Mouse (Mus musculus): ENCODE measurements around the gene 2900026A02Rik. TPM values are rescaled to one million over a fixed set of nuclear protein-coding genes. Genes with fewer than 3 reads are reported as not detected.

2900026A02Rik gene
- polyA plus RNA-seq, 1 experiment from 2014 or later: 6.9 TPM

DNA sequence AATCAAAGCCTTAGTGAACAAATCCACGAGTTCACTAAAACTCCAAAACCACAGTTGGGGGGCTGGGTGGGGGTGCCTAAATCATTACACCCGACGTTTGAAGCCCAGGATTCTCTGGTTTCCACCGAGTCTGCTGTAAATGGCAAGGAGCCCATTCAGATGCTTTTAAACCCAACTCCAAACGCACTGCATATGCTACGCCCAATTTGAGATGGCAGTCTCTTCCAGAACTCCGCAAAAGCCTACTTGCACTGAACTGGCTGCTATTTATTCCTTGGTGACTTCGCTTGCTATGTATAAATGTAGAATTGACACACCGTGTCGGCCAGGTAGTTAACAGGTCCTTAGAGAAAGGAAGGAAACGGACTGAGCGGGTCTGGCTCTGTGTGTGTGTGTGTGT lies 25.6 kb downstream of the 2900026A02Rik start:
- 0 out of 2 replicates have a peak, but pooled peaks cover 8% of the 10 kb centered on the region for H3K4me1 ChIP-seq (replicated peaks; ENCODE audit: control insufficient read depth, insufficient read depth, low read length)
- 84% methylated on average over 12 of the region's 12 CpGs for WGBS
- ATAC-seq (replicated peaks; ENCODE audit: low FRiP score, low TSS enrichment, low read depth) (no peak), DNase-seq (ENCODE audit: low spot score) (no peak)
- H3K4me3 ChIP-seq (ENCODE audit: low read depth, low read length): no peak overlapping the region
- H3K27ac ChIP-seq (ENCODE audit: low read depth): no peak overlapping the region
- no peak overlapping the region for H3K4me2 ChIP-seq (ENCODE audit: low read length)
- no peak overlapping the region for H3K9ac ChIP-seq (ENCODE audit: low read length)
- H3K27me3 ChIP-seq (replicated peaks; ENCODE audit: control insufficient read depth, insufficient read depth, low read length): no peaks in the 10 kb centered on the region
- no peaks in the 10 kb centered on the region; the same call in 1 of the 2 replicates for H3K36me3 ChIP-seq (ENCODE audit: control insufficient read depth, insufficient read depth, low read length)
- no peaks in the 10 kb centered on the region for H3K9me3 ChIP-seq (ENCODE audit: control insufficient read depth, low read length)

DNA sequence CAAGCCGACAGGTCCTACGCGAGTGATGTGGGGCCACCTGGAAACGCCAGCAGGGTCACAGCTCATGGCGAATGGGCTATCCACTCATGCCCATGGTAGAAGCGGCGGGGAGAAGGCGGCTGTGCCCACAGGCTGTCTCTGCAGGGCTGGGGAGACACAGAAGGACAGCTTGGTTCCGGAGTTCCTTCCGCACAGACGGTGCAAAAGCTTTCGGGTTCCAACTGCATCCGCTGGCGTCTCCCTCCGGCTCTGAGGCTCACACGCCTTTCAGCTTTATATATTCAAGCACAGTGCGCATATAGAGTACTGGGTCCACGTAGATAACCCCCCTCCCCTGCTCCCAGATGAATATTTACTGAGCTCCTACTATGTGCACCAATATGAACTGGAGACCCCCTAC lies 27.3 kb downstream of the 2900026A02Rik start:
- Histone ChIP-seq H3K36me3 (ENCODE audit: control insufficient read depth, insufficient read depth, low read length) (peaks cover 3% of the 10 kb centered on the region; the same call in 1 of the 2 replicates), H3K4me1 (replicated peaks; ENCODE audit: control insufficient read depth, insufficient read depth, low read length) (0 out of 2 replicates have a peak, but pooled peaks cover 5% of the 10 kb centered on the region), H3K27me3 (replicated peaks; ENCODE audit: control insufficient read depth, insufficient read depth, low read length) (no peaks in the 10 kb centered on the region), H3K4me2 (ENCODE audit: low read length) (no peak overlapping the region), H3K27ac (ENCODE audit: low read depth) (no peak overlapping the region), H3K9ac (ENCODE audit: low read length) (no peak overlapping the region), H3K4me3 (ENCODE audit: low read depth, low read length) (no peak overlapping the region), H3K9me3 (ENCODE audit: control insufficient read depth, low read length) (no peaks in the 10 kb centered on the region)
- no peak for DNase-seq (ENCODE audit: low spot score)
- WGBS: 91% methylated on average over 18 of the region's 18 CpGs
- no peak for ATAC-seq (replicated peaks; ENCODE audit: low FRiP score, low TSS enrichment, low read depth)

DNA sequence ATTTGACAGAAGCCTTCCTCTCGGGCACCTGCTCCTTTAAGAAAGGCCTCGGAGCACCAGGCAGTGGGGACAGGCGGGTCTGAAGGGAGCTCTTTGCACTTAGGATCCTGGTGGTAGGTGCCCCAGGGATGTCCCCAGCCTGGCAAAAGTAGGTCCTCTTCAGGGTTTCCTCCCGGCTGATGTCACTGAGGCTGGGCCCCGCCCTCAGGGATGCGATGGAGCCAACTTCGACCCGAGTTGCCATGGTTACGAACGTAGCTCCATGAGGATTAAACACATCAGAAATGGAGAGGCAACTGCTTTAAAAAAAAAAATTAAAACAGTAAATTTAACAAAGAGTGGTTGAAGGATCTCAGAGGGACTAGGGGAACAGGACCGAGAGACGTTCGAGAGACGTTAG lies 29.1 kb downstream of the 2900026A02Rik start:
- no peaks in the 10 kb centered on the region for H3K9me3 ChIP-seq (ENCODE audit: control insufficient read depth, low read length)

DNA sequence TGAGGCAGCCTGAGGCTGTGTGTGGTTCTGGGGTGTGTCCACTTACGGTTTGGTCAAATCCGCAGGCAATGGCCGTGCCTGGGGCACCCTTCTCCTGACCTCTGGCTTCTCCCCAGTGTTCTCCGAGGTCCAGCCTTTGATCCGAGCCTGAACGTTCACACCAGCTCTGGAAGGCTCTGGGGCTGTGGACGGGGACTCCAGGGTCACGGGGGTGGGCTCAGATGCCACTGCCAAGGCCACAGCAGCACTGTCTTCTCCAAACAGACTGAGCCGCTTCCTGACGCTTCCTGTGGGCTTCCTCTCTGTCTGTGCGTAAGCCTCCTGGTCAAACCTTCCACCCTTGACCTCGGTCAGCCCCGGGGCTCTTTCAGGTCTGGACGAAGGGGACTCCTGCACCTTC lies 30.5 kb downstream of the 2900026A02Rik start:
- Histone ChIP-seq H3K27me3 (replicated peaks; ENCODE audit: control insufficient read depth, insufficient read depth, low read length) (no peaks in the 10 kb centered on the region), H3K4me1 (replicated peaks; ENCODE audit: control insufficient read depth, insufficient read depth, low read length) (no peaks in the 10 kb centered on the region), H3K9ac (ENCODE audit: low read length) (no peak overlapping the region), H3K36me3 (ENCODE audit: control insufficient read depth, insufficient read depth, low read length) (peaks cover 6% of the 10 kb centered on the region), H3K4me2 (ENCODE audit: low read length) (no peak overlapping the region), H3K27ac (ENCODE audit: low read depth) (no peak overlapping the region), H3K4me3 (ENCODE audit: low read depth, low read length) (no peak overlapping the region), H3K9me3 (ENCODE audit: control insufficient read depth, low read length) (no peaks in the 10 kb centered on the region)
- no peak for DNase-seq (ENCODE audit: low spot score)
- WGBS: 46% methylated on average over 14 of the region's 14 CpGs
- ATAC-seq (replicated peaks; ENCODE audit: low FRiP score, low TSS enrichment, low read depth): no peak

More for the DNA sequence above, 29.1 kb downstream of the 2900026A02Rik start:
- WGBS: 62% methylated on average over 14 of the region's 14 CpGs
- ATAC-seq (replicated peaks; ENCODE audit: low FRiP score, low TSS enrichment, low read depth): no peak
- H3K4me2 ChIP-seq (ENCODE audit: low read length): no peak overlapping the region
- no peak overlapping the region for H3K27ac ChIP-seq (ENCODE audit: low read depth)
- H3K4me3 ChIP-seq (ENCODE audit: low read depth, low read length): no peak overlapping the region
- no peak overlapping the region for H3K9ac ChIP-seq (ENCODE audit: low read length)
- no peak for DNase-seq (ENCODE audit: low spot score)
- H3K4me1 ChIP-seq (replicated peaks; ENCODE audit: control insufficient read depth, insufficient read depth, low read length): 0 out of 2 replicates have a peak, but pooled peaks cover under 1% of the 10 kb centered on the region
- peaks cover 6% of the 10 kb centered on the region for H3K36me3 ChIP-seq (ENCODE audit: control insufficient read depth, insufficient read depth, low read length)
- no peaks in the 10 kb centered on the region for H3K27me3 ChIP-seq (replicated peaks; ENCODE audit: control insufficient read depth, insufficient read depth, low read length)

DNA sequence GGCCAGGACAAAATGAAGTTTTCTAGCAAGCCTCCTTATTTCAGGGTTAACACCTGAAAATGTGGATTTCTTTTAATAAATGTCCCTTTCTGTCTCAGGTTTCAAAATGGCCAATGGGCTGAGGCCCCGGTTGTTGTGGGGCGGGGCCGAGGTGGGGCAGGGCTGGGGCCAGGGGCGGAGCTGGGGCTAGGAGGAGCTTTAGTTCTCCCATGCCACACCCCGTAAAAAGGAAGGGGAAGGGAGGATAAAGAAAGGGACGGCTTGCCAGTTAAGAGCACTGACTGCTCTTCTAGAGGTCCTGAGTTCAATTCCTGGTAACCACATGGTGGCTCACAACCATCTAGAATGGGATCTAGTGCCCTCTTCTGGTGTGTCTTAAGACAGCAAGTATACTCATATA lies 39.6 kb downstream of the 2900026A02Rik start:
- Histone ChIP-seq H3K4me3 (ENCODE audit: low read depth, low read length) (no peak overlapping the region), H3K4me1 (replicated peaks; ENCODE audit: control insufficient read depth, insufficient read depth, low read length) (peaks cover 11% of the 10 kb centered on the region; the same call in 1 of the 2 replicates), H3K27me3 (replicated peaks; ENCODE audit: control insufficient read depth, insufficient read depth, low read length) (no peaks in the 10 kb centered on the region), H3K27ac (ENCODE audit: low read depth) (0 out of 2 replicates have a peak overlapping the region, but pooled peaks have one; percentile 87), H3K9me3 (ENCODE audit: control insufficient read depth, low read length) (no peaks in the 10 kb centered on the region), H3K36me3 (ENCODE audit: control insufficient read depth, insufficient read depth, low read length) (no peaks in the 10 kb centered on the region), H3K4me2 (ENCODE audit: low read length) (no peak overlapping the region), H3K9ac (ENCODE audit: low read length) (no peak overlapping the region)
- ATAC-seq (replicated peaks; ENCODE audit: low FRiP score, low TSS enrichment, low read depth) (no peak), DNase-seq (ENCODE audit: low spot score) (no peak)
- WGBS: 32% methylated on average over 6 of the region's 6 CpGs

DNA sequence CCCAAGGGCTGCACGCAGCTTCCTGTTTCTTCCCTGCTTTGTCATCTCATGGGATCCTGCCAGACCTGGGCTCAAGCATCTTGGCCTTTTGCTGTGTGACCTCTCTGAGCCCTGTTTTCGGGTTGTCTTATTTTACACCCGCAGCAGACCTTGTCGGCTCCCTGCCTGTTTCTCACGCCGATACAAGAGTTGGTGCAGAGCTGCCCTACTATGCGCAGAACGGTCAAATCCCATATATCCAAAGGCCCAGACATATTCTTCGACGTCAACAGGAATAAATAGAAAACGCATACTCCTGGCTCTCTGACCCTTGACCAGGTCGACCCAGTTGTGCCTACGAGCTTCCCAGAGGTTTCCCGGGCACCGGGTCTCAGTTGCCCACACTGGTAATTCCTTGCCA lies 40.3 kb downstream of the 2900026A02Rik start:
- ATAC-seq (replicated peaks; ENCODE audit: low FRiP score, low TSS enrichment, low read depth): no peak
- 82% methylated on average over 15 of the region's 15 CpGs for WGBS
- no peaks in the 10 kb centered on the region for H3K27me3 ChIP-seq (replicated peaks; ENCODE audit: control insufficient read depth, insufficient read depth, low read length)
- H3K9me3 ChIP-seq (ENCODE audit: control insufficient read depth, low read length): no peaks in the 10 kb centered on the region
- no peak for DNase-seq (ENCODE audit: low spot score)
- H3K36me3 ChIP-seq (ENCODE audit: control insufficient read depth, insufficient read depth, low read length): no peaks in the 10 kb centered on the region
- H3K27ac ChIP-seq (ENCODE audit: low read depth): peak overlapping the region; percentile 87
- H3K4me2 ChIP-seq (ENCODE audit: low read length): peak overlapping the region; percentile 49
- peaks cover 11% of the 10 kb centered on the region; the same call in 1 of the 2 replicates for H3K4me1 ChIP-seq (replicated peaks; ENCODE audit: control insufficient read depth, insufficient read depth, low read length)
- H3K4me3 ChIP-seq (ENCODE audit: low read depth, low read length): peak overlapping the region; percentile 28; the same call in 1 of the 2 replicates
- peak overlapping the region; percentile 36; the same call in 1 of the 2 replicates for H3K9ac ChIP-seq (ENCODE audit: low read length)

DNA sequence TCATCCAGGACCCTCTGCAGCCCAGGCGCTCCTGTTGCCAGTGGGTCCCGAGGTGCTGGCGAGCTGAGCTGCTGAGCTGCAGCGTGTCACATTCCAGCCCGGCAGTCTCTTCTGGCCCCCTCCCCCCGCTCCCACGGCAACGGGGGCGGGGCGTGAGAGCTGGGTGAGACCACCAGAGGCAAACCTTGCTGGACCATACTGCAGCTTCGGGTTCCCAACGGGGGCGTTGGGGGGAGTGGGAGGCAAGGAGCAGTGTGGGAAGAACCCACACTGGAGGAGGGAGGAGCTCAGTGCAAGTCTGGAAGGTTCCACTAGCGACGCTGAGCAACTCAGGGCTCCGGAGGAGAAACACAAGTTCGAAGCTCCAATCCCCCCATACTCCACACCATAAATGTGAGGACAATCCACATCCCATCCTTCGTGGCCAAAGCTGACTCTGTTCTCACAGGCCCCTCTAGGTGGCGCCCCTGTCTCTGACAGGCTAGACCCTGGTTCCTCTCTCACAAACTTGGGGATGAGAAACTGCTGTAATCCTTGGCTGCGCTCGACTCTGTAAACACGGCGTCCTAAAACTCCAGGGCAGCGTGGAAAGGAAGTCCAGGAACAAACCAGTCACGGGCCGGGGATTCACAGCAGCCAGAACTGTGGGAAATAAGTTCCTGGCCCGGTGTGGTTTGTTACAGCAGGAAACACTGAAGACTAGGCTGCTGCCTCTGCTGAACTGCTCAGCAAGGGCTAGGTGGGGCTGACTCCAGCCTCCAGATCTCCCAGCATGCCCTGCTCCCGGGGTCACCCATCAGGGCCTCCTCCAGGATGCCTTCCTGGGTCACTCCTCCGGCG lies 41.0 kb downstream of the 2900026A02Rik start:
- Histone ChIP-seq H3K9me3 (ENCODE audit: control insufficient read depth, low read length) (no peaks in the 10 kb centered on the region), H3K36me3 (ENCODE audit: control insufficient read depth, insufficient read depth, low read length) (no peaks in the 10 kb centered on the region), H3K4me1 (replicated peaks; ENCODE audit: control insufficient read depth, insufficient read depth, low read length) (peaks cover 11% of the 10 kb centered on the region; the same call in 1 of the 2 replicates), H3K4me3 (ENCODE audit: low read depth, low read length) (peak overlapping the region; percentile 28), H3K27ac (ENCODE audit: low read depth) (peak overlapping the region; percentile 87), H3K27me3 (replicated peaks; ENCODE audit: control insufficient read depth, insufficient read depth, low read length) (no peaks in the 10 kb centered on the region), H3K4me2 (ENCODE audit: low read length) (peak overlapping the region; percentile 49), H3K9ac (ENCODE audit: low read length) (peak overlapping the region; percentile 36; the same call in 1 of the 2 replicates)
- DNase-seq (ENCODE audit: low spot score) (peak; percentile 97), ATAC-seq (replicated peaks; ENCODE audit: low FRiP score, low TSS enrichment, low read depth) (peak; percentile 74)
- WGBS: 2% methylated on average over 28 of the region's 30 CpGs

DNA sequence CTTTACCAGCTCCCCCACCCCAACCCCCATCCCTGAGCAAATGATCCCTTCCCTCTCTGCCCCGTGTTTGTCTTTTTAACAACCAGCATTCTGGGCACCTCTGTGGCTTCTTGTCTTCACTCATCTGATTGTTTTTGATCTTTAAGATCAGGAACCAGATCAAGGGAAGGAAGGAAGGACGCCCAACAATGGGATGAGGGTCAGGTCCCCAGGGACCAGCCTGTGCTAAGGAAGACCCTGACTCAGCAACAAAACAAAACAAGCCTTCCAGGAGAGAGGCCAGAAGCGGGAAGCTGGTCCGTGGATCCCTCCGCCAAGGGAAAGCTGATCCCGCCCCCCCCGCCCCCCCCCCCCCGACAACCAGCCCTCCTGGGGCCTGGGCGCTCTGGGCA lies 41.6 kb downstream of the 2900026A02Rik start:
- Histone ChIP-seq H3K4me2 (ENCODE audit: low read length) (peak overlapping the region; percentile 49), H3K36me3 (ENCODE audit: control insufficient read depth, insufficient read depth, low read length) (no peaks in the 10 kb centered on the region), H3K9me3 (ENCODE audit: control insufficient read depth, low read length) (no peaks in the 10 kb centered on the region), H3K4me3 (ENCODE audit: low read depth, low read length) (peak overlapping the region; percentile 28), H3K27ac (ENCODE audit: low read depth) (peak overlapping the region; percentile 87), H3K27me3 (replicated peaks; ENCODE audit: control insufficient read depth, insufficient read depth, low read length) (no peaks in the 10 kb centered on the region), H3K4me1 (replicated peaks; ENCODE audit: control insufficient read depth, insufficient read depth, low read length) (peaks cover 11% of the 10 kb centered on the region; the same call in 1 of the 2 replicates), H3K9ac (ENCODE audit: low read length) (peak overlapping the region; percentile 25; the same call in 1 of the 2 replicates)
- ATAC-seq (replicated peaks; ENCODE audit: low FRiP score, low TSS enrichment, low read depth) (no peak; the same call in 1 of the 2 replicates), DNase-seq (ENCODE audit: low spot score) (no peak)
- WGBS: 16% methylated on average over 3 of the region's 9 CpGs

All from intestine, embryonic 14.5 days (tissue).